Mouse (Mus musculus) CH12.LX (cell line): ENCODE data around the gene Tnik. TPM values are rescaled to one million over a fixed set of nuclear protein-coding genes. Genes with fewer than 3 reads are reported as not detected.

ENCODE experiments used
- DNase-seq: peaks from one replicate; pipeline ENCODE4 v3.0.0-alpha.2; 2013; ENCODE audit errors: extremely low read depth
- H3K27ac ChIP-seq: 2 replicates; pipeline ENCODE4 v1.5.1; 2012; ENCODE audit warnings: low read depth, mild to moderate bottlenecking, control low read depth, moderate library complexity; ENCODE audit not compliant: insufficient read depth
- H3K27me3 ChIP-seq: replicated peaks from 2 replicates; pipeline ENCODE3; 2012; ENCODE audit warnings: inconsistent platforms
- H3K36me3 ChIP-seq, 2 experiments: replicated peaks in 1 of 2; 2 replicates each; pipeline versions ENCODE3 to v1.6.1; 2012; ENCODE audit warnings: inconsistent platforms in 1 of 2, low read length in 1 of 2, mild to moderate bottlenecking in 1 of 2, mixed read lengths in 1 of 2, moderate library complexity in 1 of 2; ENCODE audit not compliant: control insufficient read depth in 1 of 2, insufficient read depth in 1 of 2
- H3K4me1 ChIP-seq, 2 experiments: 2 replicates each; pipeline ENCODE4 v1.6.1; 2012; ENCODE audit warnings: inconsistent platforms in 1 of 2, moderate library complexity in 1 of 2; ENCODE audit not compliant: insufficient read depth in 2 of 2, control insufficient read depth in 1 of 2
- H3K4me2 ChIP-seq: 2 replicates; pipeline ENCODE4 v1.6.1; 2012; ENCODE audit warnings: low read depth, mild to moderate bottlenecking, control low read depth; ENCODE audit not compliant: poor library complexity, insufficient read depth, severe bottlenecking
- H3K4me3 ChIP-seq, 3 experiments: fragments of 150-350 bp in 1 of 3; sonication (generic) in 1 of 3; replicated peaks in 1 of 3; 2 replicates each; pipeline versions ENCODE3 to v1.5.1; 2011 to 2012; ENCODE audit warnings: low read depth in 2 of 3, low read length in 2 of 3, mild to moderate bottlenecking in 2 of 3, moderate library complexity in 2 of 3, control low read depth in 1 of 3, improper control_type of control experiment in 1 of 3, inconsistent platforms in 1 of 3, mixed read lengths in 1 of 3; ENCODE audit not compliant: poor library complexity in 1 of 3
- H3K79me2 ChIP-seq: replicated peaks from 2 replicates; pipeline ENCODE4 v1.6.1; 2012; ENCODE audit warnings: mild to moderate bottlenecking, moderate library complexity; ENCODE audit not compliant: control insufficient read depth, poor library complexity, insufficient read depth, severe bottlenecking; ENCODE audit errors: extremely low read depth
- H3K9ac ChIP-seq: 2 replicates; pipeline ENCODE4 v1.6.1; 2012; ENCODE audit warnings: low read depth, mild to moderate bottlenecking, control low read depth, moderate library complexity; ENCODE audit not compliant: insufficient read depth
- H3K9me3 ChIP-seq: replicated peaks from 2 replicates; pipeline ENCODE3; 2012; ENCODE audit warnings: low read length, inconsistent platforms, mixed read lengths
- CHD2 ChIP-seq: IDR thresholded peaks from 2 replicates; pipeline ENCODE4 v1.6.1; 2011; ENCODE audit warnings: low read length, improper control_type of control experiment
- ELF1 ChIP-seq: IDR thresholded peaks from 2 replicates; pipeline ENCODE4 v1.6.1; 2014; ENCODE audit warnings: low read depth, mild to moderate bottlenecking, inconsistent platforms, low read length, improper control_type of control experiment
- JUN ChIP-seq: IDR thresholded peaks from 2 replicates; pipeline ENCODE4 v1.6.1; 2011; ENCODE audit warnings: low read depth, mild to moderate bottlenecking, low read length, improper control_type of control experiment, moderate library complexity; ENCODE audit not compliant: insufficient read depth
- KAT2A ChIP-seq: IDR thresholded peaks from 2 replicates; pipeline ENCODE4 v1.6.1; 2012; ENCODE audit warnings: low read length, improper control_type of control experiment, inconsistent platforms; ENCODE audit not compliant: insufficient replicate concordance
- MAFK ChIP-seq: IDR thresholded peaks from 2 replicates; pipeline ENCODE4 v1.6.1; 2011; ENCODE audit warnings: low read length, improper control_type of control experiment; ENCODE audit not compliant: insufficient replicate concordance
- MAX ChIP-seq: IDR thresholded peaks from 2 replicates; pipeline ENCODE4 v1.6.1; 2011; ENCODE audit warnings: low read length, improper control_type of control experiment
- MAZ ChIP-seq: IDR thresholded peaks from 2 replicates; pipeline ENCODE4 v1.6.1; 2012; ENCODE audit warnings: low read depth, mild to moderate bottlenecking, inconsistent platforms, low read length, improper control_type of control experiment, moderate library complexity
- MEF2A ChIP-seq: IDR thresholded peaks from 2 replicates; pipeline ENCODE4 v1.6.1; 2014; ENCODE audit warnings: low read depth, mild to moderate bottlenecking, inconsistent platforms, low read length, improper control_type of control experiment, borderline replicate concordance
- NELFE ChIP-seq: IDR thresholded peaks from 2 replicates; pipeline ENCODE4 v1.6.1; 2011; ENCODE audit warnings: low read depth, low read length, improper control_type of control experiment
- POLR2AphosphoS2 ChIP-seq: IDR thresholded peaks from 2 replicates; pipeline ENCODE4 v1.6.1; 2011; ENCODE audit warnings: low read depth, low read length, improper control_type of control experiment
- RAD21 ChIP-seq: IDR thresholded peaks from 2 replicates; pipeline ENCODE4 v1.6.1; 2011; ENCODE audit warnings: low read depth, mild to moderate bottlenecking, low read length, improper control_type of control experiment, moderate library complexity
- RCOR1 ChIP-seq: conservative IDR thresholded peaks from 2 replicates; pipeline ENCODE4 v1.6.1; 2012; ENCODE audit warnings: low read depth, mild to moderate bottlenecking, inconsistent platforms, low read length, improper control_type of control experiment
- SMC3 ChIP-seq: IDR thresholded peaks from 2 replicates; pipeline ENCODE4 v1.6.1; 2011; ENCODE audit warnings: low read depth, low read length, improper control_type of control experiment
- TBP ChIP-seq: conservative IDR thresholded peaks from 2 replicates; pipeline ENCODE4 v1.6.1; 2011; ENCODE audit warnings: low read depth, low read length, improper control_type of control experiment
- TCF12 ChIP-seq: IDR thresholded peaks from 2 replicates; pipeline ENCODE4 v1.6.1; 2014; ENCODE audit warnings: low read depth, mild to moderate bottlenecking, inconsistent platforms, low read length, improper control_type of control experiment
- USF2 ChIP-seq: conservative IDR thresholded peaks from 2 replicates; pipeline ENCODE4 v1.6.1; 2011; ENCODE audit warnings: low read depth, low read length, improper control_type of control experiment
- ZC3H11A ChIP-seq: IDR thresholded peaks from 2 replicates; pipeline ENCODE4 v1.6.1; 2012; ENCODE audit warnings: low read depth, mild to moderate bottlenecking, inconsistent platforms, low read length, improper control_type of control experiment
- ZNF384 ChIP-seq: IDR thresholded peaks from 2 replicates; pipeline ENCODE4 v1.6.1; 2012; ENCODE audit warnings: low read depth, low read length, improper control_type of control experiment, inconsistent platforms
- dilution Hi-C: fragments of 300-500 bp; cut with MboI; formaldehyde crosslinking; loops from 2 replicates; pipeline ENCODE4 v1.14.3; 2020; ENCODE audit warnings: low sequenced_read_pairs; ENCODE audit not compliant: extremely low pct_unique_long_range_greater_than_20kb, extremely low pct_ligation_motif_present
- in situ Hi-C: fragments of 300-500 bp; cut with MboI; formaldehyde crosslinking; loops from 3 replicates; pipeline ENCODE4 v1.14.3; 2019; ENCODE audit warnings: low sequenced_read_pairs, low pct_ligation_motif_present, low pct_unique_long_range_greater_than_20kb, mixed read lengths
- polyA plus RNA-seq: library from polyadenylated mRNA; unstranded; fragments of >175 nt; gene quantifications from 2 replicates; pipeline ENCODE4 v1.2.1, GENCODE M21; 2012; ENCODE audit warnings: low read depth; ENCODE audit not compliant: insufficient read length
- total RNA-seq, 2 experiments: library from RNA; depleted of rRNA; stranded (reverse); fragments of 300-350 nt in 1 of 2; fragments of >200 nt in 1 of 2; gene quantifications; 2 replicates each; pipeline ENCODE4 v1.2.3; 2012 to 2014

Gene Tnik
- total and polyA plus RNA-seq, 3 experiments, result 0.08 TPM; not detected in 2

DNA sequence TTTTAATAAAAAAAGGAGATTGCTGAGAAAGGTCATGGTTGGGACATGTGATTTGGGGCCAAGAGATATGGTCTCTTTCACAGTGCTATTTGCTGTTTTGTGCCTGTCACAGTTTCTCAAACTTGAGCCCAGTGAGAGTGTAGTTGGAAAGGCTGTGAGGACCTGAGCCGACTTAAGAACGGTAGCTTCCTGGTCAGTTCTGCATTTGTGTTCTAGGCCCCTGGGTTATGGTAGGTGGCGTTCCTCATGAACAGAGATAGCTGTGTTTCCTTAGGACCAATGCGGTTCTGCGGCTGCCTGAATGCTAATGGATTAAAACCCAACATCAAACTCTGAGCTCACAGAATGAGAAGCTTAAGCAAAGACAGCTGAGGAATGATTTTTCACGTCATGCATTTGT lies 98.0 kb downstream of the Tnik start:
- Histone ChIP-seq H3K4me1 (no peaks in the 10 kb centered on the region), H3K4me2 (no peak overlapping the region), H3K4me3 (no peak overlapping the region), H3K36me3 (no peaks in the 10 kb centered on the region), H3K79me2 (no peaks in the 10 kb centered on the region), H3K27me3 (no peaks in the 10 kb centered on the region), H3K9me3 (peaks cover 60% of the 10 kb centered on the region), H3K9ac (no peak overlapping the region), H3K27ac (no peak overlapping the region)
- in situ Hi-C loops, result no loop called here
- dilution Hi-C loops, result no loop called here
- no peak for DNase-seq
- TF ChIP-seq CHD2, result no peak
- no peak for TF ChIP-seq RCOR1
- no peak for TF ChIP-seq SMC3
- no peak for TF ChIP-seq ZNF384
- TF ChIP-seq JUN, result no peak
- no peak for TF ChIP-seq TCF12
- TF ChIP-seq ELF1, result no peak
- no peak for TF ChIP-seq RAD21
- TF ChIP-seq MAFK, result no peak
- no peak for TF ChIP-seq NELFE

DNA sequence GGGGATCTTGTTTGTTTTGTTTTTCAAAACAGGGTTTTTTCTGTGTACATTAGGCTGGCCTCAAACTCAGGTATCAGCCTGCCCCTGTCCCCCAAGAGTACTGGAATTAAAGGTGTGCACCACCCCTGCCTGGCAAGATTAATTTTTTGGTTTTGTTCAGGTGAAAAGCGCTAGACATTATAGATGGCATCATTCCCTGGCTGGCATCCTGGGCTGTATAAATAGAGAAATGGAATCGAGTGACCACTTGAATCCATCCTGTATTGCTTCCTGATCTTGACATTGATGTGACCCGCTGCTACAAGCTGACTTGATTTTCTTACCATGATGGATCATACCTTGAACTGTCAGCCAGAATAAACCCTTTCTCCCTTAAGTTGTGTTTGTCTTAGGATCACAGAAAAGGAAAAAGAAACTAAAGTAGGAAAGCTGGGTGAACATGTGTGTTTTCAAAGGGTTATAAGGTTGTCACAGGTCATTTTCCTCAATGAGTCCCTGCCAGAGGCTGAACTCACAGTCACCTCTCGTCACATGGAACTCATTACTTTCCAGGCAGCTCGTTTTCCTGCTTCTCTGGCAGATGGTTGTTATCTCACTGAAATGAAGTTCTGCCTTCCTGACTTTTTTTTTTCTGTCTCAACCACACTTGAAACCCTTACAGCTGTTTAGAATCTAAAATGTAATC lies 100.6 kb downstream of the Tnik start:
- dilution Hi-C loops, result no loop called here
- no peak overlapping the region for H3K9ac ChIP-seq

More for the DNA sequence above, 100.6 kb downstream of the Tnik start:
- in situ Hi-C loops, result no loop called here
- Histone ChIP-seq H3K4me2 (no peak overlapping the region), H3K4me1 (no peaks in the 10 kb centered on the region), H3K27me3 (no peaks in the 10 kb centered on the region), H3K79me2 (no peaks in the 10 kb centered on the region), H3K4me3 (no peak overlapping the region), H3K27ac (no peak overlapping the region), H3K9me3 (peaks cover 54% of the 10 kb centered on the region), H3K36me3 (no peaks in the 10 kb centered on the region)
- no peak for DNase-seq
- TF ChIP-seq POLR2AphosphoS2 (no peak), USF2 (no peak), JUN (no peak), TBP (no peak), KAT2A (no peak), MEF2A (no peak), RCOR1 (no peak), NELFE (no peak), MAZ (no peak), ZC3H11A (no peak), MAX (no peak)
